Mouse (Mus musculus): ENCODE data around the gene Edem3.

GRCm38 (mm10) chr1:151835261-151835660 lies 80.1 kb downstream of the Edem3 start:
- TF ChIP-seq CTCF (conservative IDR thresholded peaks at IDR 0.05; ENCODE audit: low read length) (no peak), POU5F1 (IDR thresholded peaks at IDR 0.05; ENCODE audit: borderline replicate concordance, low read length) (no peak), NANOG (IDR thresholded peaks at IDR 0.05; ENCODE audit: borderline replicate concordance, low read length) (no peak)

Data from E14TG2a.4 (cell line).